Mouse (Mus musculus) T-cell, adult 2 months (primary cell): ENCODE measurements around the gene Uvrag.

Experiments
- DNase-seq: peaks from one replicate; pipeline ENCODE4 v3.0.0; 2022; ENCODE audit warnings: low spot score

The Uvrag gene

DNA sequence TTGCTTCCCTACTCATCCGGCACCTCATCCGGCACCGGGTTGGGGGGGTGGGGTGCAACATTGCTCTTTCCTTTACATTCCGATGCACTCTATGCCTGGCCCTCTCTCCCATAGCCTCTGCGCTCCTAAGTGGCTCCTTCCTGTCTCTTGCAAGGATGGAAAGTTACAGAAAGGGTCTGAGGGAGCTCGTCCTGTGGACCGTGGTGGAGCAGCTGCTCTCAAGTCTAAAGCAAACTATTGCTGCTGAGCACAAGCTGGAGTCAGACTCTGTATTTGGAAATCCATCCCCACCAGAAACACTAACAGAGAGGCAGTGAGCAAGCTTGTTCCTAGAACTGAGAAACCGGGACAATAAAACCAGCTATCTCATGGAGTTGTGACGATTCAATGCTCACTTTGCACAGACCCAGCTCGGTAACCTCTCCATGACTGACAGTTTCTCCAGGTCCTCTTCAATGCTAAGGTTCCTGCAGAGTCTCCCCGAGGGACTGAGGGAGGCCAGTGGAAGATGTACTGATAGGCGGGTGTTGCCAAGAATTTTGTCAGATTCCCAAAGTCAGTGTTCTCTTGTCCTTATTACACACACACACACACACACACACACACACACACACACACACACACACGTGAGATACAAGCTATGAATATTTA, 975 bp downstream of the Uvrag start:
- DNase-seq = no peak

DNA sequence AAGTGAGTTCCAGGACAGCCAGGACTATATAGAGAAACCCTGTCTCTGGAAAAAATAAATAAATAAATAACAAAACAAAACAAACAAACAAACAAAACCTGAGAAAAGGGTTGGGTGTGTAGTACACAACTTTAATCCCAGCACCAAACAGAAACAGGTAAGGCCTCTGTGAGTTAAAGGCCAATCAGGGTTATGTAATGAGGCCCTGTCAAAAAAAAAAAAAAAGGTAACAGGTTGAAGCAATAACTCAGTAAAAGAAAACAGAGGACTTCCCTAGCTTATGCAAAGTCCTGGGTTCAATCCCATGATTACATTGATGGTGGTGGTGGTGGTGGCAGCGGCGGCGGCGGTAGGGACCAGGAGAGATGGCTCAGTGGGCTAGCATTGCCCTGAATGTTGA, 3.4 kb downstream of the Uvrag start:
- DNase-seq = no peak

DNA sequence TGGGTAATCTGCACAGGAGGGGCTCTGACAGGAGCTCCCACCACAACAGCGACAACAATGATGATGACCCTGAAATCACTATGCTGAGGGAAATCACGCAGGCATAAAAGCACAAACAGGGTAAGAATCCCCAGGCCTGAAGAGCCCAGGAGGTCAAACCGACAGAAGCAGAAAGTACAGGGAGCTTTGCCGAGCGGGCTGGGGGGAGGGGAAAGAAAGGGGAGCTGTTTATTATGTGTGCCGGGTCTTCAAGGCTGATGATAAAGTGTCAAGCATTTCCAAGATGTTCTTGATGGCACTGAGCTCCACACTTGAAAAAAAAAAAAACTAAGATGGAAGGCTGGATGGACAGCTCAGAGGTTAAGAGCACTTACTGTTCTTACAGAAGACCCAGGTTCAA, 4.2 kb downstream of the Uvrag start:
- DNase-seq = no peak

DNA sequence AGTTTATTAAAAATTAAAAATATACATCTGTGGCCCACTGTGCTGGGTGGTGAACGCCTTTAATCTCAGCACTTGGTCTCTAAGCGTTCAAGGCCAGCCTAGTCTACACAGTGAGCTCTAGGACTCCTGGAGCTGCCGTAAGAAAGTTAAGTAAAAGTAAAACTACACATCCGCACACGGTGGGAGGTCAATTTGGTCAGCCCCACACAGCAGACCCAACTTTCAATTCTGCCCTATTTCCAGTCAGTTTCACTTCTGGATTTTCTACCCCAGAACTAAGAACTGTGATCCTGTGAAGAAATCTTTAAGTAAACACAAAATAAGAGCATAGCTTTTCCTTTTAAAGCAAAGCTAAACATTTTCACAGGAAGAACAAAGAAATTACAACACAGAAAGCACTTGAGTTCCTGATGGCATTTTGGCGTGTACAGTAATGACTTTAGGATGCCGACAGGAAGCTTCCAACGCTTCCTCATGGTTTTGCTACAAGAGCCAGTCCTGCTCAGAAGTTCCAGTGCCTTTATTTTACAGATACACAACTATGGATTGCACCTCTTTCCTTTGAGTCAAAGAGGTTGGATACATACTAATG, 7.0 kb downstream of the Uvrag start:
- no peak for DNase-seq

DNA sequence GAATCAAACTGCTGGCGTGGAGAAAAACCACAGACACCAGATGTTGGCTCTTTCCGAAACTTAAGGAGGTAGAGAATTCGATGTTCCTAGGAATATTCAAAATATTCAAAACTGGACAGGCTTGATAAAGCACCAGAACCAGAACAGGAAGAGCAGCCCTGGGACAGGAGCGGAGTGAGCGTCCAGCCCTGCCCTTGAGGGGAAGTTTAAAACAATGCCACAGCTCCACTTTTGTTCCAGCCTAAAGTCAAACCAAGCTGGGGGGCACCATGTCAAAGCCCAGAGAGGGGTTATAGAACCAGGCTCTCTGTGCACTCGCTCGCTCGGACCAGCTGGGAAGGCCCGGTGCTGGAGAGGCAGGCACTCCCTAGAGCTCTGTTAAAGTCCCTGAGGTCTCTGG, 8.3 kb downstream of the Uvrag start:
- no peak for DNase-seq

DNA sequence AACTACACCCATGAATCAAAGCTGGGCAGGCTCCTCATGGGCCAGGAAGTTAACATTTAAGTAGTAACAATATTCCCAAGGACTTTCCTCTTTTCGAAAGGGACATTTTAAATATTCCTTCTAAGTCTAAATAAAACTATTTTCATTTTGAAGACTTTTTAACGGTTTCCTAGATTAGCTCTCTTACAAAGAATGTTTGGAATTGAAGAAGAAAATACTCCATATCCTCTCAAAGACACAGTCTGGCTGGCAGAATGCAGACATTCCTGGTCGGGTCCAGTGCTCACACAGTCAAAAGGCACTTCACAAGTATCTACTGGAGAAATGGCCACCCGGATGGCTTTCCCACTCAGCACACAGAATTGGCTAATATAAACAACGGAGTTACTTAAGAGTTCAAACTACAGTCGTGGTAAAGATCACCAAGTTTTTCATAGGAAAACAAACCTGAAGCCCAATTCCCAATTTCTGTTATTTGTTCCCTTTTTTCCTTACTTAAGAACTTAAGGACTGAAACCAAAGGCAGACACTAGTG, 9.1 kb downstream of the Uvrag start:
- DNase-seq = no peak

DNA sequence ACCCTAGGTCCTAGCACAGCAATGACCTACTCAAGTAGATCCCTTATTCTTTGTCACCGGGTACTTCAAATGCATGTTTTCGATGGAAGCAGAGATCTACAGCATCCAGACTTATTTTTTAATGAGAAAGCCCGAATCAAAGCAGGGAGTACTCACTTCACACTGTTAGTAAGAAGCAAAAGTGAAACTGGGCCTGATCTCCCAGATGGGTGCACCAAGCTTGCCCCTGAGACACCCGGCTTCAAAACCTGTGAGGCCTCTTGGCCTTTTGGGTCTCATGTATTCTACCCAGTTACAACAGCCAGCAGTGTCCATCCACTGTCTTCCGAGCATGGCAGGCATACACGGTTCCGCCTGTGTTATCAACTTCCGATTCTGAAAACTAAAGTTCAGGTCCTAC, 12.0 kb downstream of the Uvrag start:
- DNase-seq = no peak

DNA sequence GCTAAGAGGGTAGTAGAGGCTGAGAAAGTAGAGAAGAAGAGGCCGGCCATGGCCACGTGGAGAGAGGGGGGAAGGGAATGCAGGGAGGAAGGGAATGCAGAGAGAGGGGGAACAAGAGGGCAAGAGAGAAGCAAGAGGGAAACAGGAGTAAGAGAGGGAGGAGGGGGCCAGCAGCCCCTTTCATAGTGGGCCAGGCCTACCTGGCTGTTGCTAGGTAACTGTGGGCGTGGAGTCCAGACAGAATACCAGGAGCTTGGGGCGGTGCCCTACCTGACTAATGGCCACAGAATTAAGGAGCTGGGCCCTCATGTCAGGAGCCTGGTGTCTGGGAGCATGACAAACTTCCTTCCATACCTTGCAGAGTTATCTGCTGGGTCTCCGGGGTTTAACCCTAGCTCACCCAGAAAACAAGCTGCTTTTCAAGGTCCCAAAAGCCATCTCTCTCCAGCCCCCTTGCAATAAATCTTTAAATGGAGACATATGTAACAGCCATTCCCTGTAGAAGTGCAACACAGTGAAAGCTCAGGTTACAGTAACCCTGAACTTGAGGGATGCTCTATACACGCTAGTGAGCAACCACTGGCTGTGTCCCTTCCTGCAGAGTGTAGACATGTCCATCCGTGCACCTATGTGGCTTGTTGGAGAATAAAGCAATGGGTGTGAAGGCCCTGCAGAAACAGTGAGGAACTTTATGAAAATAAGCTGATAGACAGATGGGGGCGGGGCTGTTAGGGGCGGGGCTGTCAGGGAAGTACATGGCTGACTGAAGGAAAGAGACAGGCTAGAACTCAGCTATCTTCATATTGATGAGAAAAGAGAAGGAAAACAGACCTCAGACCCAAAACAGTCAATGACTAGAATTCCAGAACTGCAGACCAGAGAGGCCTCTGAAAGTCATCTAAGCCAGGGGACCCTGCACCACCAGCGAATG, 12.7 kb downstream of the Uvrag start:
- no peak for DNase-seq

DNA sequence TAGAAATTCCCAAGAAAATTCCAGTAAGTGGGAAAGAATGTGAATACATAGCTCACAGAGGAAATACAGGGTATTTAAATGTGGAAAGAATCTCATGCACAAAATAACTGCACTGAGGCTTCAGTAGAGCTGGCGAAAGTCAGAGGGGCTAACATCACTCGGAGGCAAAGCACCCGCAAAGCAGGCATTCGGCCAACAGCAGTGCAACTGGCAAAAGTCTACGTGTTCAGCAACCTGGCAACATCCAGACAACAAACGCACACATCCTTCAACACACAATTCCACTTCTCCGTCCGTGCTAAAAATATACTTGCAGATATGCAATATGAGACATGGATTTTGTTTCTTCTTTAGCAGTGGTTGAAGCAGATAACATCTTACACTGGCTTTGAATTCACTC, 14.9 kb downstream of the Uvrag start:
- DNase-seq = no peak

DNA sequence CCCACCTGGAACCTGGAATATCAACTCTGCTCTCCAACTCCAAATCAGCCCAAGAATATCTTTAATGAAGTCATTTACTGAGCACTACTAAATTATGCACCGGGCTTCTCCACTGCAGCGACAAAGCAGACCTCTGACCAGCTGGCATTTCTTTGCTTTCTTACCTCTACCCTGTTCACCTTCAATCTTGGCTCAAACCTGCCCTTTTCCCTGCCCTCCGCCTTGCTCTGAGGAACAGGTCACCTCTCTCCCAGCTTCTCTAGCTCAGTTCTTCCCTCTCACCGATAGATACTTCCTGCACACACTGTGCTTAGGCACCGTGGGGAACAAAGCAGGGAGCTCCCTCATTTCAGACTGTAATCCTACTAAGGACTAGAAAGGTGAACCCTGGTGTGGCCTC, 18.3 kb downstream of the Uvrag start:
- no peak for DNase-seq

DNA sequence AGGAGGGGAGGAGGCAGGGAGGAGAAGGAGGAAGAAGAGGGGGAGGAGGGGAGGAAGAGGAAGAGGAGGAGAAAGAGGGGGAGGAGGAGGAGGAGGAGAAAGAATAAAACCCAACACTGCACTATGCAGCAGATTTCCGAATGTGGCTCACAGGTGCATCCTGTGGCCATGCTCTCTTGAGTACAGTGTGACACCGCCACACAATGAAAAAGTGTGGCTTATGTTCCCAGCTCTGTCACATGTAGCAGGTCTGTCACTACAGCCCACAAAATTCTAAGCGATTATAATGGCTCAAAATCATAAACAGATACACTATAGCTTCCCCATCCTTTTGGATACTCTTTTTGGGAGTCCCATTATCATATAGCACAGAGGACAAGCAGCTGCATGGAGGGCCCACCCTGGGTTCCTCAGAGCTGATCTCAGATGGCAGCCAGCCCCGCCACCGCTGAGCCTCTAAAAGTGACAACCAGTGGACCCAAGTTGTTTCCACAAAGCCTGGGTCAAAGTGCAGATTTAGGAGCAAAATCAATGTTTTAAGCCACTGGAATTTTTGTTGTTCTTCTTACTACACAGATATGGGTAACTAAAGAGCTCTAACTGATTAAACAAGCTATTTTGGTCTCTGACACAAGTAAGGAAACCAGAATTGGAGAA, 19.9 kb downstream of the Uvrag start:
- DNase-seq = no peak

DNA sequence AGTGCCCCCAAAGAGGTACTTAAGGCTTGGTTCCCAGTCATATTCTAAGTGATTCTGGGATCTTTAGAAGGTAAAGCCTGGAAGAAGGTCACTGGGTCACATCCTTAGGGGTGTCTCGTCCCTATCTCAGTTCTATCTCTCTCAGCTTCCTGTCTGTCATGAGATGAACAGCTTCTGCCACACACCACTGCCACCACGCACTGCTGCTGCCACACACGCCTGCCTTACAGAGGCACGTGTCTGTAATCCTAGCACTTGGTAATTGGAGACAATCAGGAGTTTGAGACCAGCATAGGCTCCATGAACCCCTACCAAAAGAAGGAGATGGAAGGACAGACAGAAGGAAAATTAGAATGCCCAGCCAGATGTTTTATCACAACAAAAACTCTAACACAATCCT, 20.9 kb downstream of the Uvrag start:
- no peak for DNase-seq

DNA sequence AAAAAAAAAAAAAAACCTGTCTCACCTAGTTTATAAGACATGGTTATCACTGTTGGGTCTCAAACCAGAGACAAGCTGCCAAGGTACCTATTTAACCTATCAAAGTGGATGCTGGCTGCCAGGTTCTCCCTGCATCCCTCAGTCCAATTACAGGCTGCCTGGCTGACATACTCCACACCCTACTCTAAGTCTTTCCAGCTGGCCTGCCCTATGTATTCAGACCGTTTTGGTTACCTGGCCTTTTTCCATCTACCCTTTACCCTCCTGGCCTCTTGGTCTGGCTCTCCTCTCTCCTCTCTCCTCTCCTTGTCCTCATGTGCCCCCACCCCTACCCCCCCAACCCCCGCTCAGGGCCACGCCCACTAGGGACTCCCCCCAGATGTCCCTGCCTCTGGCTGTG, 24.2 kb downstream of the Uvrag start:
- DNase-seq = no peak

DNA sequence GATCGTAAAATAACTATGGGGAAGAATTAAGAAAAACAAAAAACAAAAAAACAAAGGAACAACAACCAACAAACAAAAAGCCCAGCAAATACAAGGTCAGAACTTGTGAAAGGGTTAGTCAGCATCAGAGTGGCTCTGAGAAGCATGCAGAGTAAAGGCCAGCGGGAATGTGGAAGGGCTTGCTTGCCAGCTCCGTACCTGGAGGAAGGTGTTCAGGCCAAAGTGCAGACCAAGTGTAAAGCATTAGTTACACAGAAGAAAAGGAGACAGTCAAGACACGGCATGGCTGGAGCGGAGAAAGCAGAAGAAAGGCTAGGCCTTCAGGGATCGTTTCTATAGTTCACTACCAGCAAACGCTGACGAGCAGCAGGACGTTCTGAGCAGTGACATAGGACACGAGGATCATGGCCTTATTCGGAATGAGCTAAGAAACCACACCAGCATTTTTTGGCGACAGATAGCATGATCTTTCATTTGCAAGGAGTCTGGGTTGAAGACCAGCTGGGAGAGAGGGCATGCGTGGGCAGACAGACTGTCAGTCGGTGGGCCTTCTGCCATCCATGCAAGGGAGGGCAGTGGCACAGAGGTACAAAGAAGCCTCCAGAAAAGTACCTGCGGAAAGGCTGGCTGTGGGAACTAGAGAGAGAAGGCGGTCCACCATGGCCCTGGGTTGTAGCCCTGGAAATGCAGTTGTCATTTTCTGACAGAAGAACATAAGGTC, 26.8 kb downstream of the Uvrag start:
- no peak for DNase-seq

DNA sequence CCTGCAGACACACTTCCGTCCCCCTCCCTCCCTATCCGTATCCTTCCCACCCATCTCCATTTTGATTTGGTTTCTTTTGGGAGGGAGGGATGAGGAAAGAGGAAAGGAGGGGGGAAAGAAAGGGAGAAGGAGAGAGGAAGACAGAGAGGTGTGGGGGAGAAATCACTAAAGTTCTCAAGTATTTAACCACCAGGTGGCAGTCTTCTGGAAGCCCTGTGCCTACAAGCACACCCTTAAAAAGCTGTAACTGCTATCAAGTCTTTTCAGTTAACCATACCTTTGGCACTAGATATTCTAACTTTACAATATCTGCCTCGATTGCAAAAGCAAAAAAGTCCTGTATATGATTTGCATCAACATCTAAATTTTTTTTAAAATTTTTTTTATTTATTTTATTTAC, 33.4 kb downstream of the Uvrag start:
- peak; percentile 23 for DNase-seq

DNA sequence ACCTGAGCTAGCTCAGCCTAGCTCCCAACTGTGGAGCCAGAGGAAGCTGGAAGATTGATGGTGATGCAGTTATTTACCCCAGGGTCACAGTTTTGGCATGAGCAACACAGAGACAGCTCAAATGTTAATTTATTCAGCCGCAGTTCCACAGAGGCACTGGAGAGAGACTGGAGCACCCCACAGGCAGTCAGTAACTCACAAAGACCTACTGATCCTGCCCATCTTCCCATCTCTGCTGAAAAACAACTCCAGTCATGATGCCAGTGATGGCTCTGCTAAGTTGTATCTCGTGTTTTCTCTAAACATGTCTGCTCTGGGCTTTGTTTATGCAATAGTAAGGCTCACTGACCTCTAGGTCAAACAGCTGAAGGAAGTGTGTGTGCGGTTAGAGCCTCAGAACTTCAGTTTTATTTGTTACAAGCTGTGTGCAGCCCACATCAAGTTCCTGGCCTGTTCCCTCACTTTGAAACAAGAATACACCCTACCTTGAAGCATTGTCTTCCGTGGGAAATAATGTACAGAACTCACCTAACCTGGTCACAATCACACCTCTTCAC, 34.1 kb downstream of the Uvrag start:
- DNase-seq = no peak

DNA sequence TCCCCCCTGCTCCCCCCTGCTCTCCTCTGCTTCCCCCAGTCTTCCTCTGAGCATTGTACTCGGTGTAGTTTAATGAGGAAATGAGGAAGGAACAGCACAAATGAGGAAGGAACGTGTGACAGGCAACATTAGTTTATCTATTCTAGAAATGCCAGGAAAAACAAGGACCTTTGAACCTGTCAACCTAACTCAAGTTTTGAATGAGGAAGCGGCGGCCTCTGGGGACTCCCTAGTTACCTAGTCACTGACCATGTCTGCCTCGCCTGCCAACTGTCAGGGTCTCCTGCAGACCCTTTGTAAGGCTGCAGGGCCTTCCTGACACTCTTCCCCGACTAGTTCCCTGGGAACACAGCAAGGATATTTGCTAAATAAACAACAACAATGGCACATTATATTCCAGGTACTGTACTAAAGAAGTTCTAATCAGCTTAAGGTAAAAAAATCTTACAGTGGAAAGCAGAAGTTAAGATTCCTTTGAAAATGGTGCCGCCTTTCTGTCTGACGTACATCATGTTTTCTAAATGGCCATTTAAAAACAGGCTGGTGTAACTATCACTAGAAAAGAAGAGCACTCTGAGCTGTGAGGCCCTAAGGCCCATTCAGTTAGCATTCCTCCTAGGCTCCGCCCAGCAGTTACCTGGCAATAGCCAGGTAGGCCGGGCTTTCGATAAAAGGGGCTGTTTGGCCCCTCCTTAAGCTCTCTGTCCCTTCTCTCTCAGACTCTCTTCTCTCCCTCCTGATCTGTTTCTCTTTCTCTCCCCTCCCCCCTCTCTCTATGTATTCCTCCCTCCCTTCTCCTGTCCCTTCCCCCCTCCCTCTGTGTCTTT, 39.0 kb downstream of the Uvrag start:
- DNase-seq = no peak

DNA sequence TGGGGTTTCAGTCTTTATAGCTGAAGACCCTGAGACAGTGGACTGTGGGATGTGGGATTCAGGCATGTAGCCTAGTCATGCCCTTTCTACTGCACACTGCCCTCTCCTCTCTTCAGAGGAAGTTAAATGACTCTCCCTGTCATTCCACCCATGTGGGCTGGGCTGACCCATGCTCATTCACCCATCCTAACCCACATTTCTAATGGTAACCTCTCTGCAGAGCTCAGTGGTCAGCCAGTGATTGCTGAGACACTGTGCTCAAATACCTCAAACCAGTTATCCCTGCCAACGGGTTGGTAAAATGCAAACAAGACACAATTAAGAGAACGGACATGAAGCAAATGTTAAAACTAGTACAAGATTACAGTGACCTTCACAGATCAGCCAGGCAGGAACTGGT, 39.9 kb downstream of the Uvrag start:
- DNase-seq = no peak

DNA sequence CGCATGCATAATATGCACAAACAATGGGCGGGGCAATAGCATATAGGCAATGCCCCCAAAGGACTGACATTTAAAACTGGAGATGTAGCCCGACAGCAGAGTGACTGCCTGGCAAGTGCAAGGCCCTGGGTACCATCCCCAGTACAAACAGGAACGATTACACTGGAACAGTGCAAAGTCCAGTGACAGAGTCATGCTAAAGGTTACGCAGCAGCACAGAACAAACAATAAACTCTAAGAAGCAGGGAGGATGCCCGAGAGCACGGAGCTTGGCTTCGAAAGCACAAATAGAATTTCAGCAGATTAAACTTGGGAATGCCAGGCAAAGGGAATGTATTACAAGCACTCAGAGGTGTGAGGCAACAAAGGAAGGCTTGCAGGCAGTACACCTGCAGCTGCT, 40.4 kb downstream of the Uvrag start:
- no peak for DNase-seq

DNA sequence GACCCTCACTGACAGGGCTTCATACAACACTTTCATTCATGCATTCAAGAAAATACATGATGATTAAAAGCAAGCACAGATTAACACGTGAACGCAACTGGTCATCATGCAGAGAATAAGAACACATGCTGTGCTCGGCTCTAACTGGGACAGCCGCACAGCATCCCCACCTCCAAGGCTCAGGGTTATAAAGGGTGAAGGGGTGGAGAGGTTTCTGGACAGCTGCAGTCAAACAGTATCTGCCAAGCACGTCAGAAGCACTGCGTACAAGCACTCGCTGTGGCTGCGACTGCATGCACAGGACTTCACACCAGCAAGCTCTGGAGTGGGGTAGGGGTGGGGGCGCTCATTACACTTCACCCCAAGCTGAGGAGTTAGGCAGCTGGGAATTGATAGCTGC, 40.9 kb downstream of the Uvrag start:
- no peak for DNase-seq

DNA sequence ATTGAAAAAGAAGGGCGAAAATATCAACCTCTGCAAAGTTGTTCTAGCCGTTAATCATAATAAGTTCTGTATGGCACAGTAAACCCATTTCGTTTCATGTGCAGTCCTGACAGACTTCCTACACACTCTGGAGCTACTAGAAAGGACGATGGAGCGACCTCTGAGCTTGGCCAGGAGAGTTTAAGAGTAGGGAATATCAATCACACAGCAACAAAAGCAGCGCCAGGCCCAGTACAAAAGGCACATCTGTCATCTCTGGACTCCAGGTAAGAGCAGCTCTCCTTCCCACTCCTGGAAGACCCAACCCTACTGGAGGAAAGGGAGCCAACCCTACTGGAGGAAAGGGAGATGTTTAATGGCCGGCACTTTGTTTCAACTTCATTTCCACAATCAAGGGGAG, 43.2 kb downstream of the Uvrag start:
- no peak for DNase-seq
